Comparison of ENCODE assay signal across 8 mouse cellular contexts in genomic region chr14:25420987-25421386, GRCm38 (mm10). TPM values are rescaled to one million over a fixed set of nuclear protein-coding genes. Genes with fewer than 3 reads are reported as not detected.
A peak's percentile ranks its signal among the peaks of the same experiment; 100 is the strongest.
DNase-seq lines count a peak whose midpoint lies in the region; ATAC-seq and TF ChIP-seq lines count a peak whose summit lies in the region.

No protein-coding gene starts in this region.

- no peaks in the 10 kb centered on the region for H3K9me3 ChIP-seq in liver, embryonic 11.5 days (ENCODE audit: control insufficient read depth, low read length)
- no peaks in the 10 kb centered on the region for H3K9me3 ChIP-seq in liver, postnatal 0 days (ENCODE audit: low read length)
- H3K9me3 ChIP-seq in forebrain, embryonic 10.5 days, result no peaks in the 10 kb centered on the region
- no peaks in the 10 kb centered on the region for H3K9me3 ChIP-seq in hindbrain, embryonic 11.5 days (ENCODE audit: control insufficient read depth, low read length)
- H3K9me3 ChIP-seq in midbrain, embryonic 10.5 days (replicated peaks), result no peaks in the 10 kb centered on the region

- WGBS in liver, embryonic 11.5 days, result 94% methylated on average over 1 of the region's 1 CpGs
- WGBS in liver, postnatal 0 days (ENCODE audit: insufficient replicate concordance), result 94% methylated on average over 1 of the region's 1 CpGs
- WGBS in forebrain, embryonic 10.5 days, result 88% methylated on average over 1 of the region's 1 CpGs
- 86% methylated on average over 1 of the region's 1 CpGs for WGBS in hindbrain, embryonic 11.5 days
- 93% methylated on average over 1 of the region's 1 CpGs for WGBS in midbrain, embryonic 10.5 days

- no peaks in the 10 kb centered on the region for H3K27me3 ChIP-seq in liver, embryonic 11.5 days (replicated peaks; ENCODE audit: control insufficient read depth, insufficient read depth, low read length)
- no peaks in the 10 kb centered on the region for H3K27me3 ChIP-seq in liver, postnatal 0 days (ENCODE audit: insufficient read depth, low read length)
- H3K27me3 ChIP-seq in forebrain, embryonic 10.5 days (ENCODE audit: poor library complexity, severe bottlenecking), result peaks cover 5% of the 10 kb centered on the region
- H3K27me3 ChIP-seq in hindbrain, embryonic 11.5 days (ENCODE audit: control insufficient read depth, insufficient read depth, low read length), result no peaks in the 10 kb centered on the region
- no peaks in the 10 kb centered on the region for H3K27me3 ChIP-seq in midbrain, embryonic 10.5 days (ENCODE audit: low read depth, poor library complexity, severe bottlenecking)

- no peak for ATAC-seq in liver, embryonic 11.5 days (replicated peaks; ENCODE audit: low FRiP score)
- ATAC-seq in liver, postnatal 0 days, result no peak
- no peak for ATAC-seq in hindbrain, embryonic 11.5 days (ENCODE audit: low FRiP score)

- TF ChIP-seq EP300 in liver, postnatal 0 days (IDR thresholded peaks at IDR 0.05; ENCODE audit: low read depth), result no peak

- H3K27ac ChIP-seq in liver, embryonic 11.5 days (ENCODE audit: low read depth, low read length), result peak overlapping the region; percentile 40
- H3K27ac ChIP-seq in liver, postnatal 0 days (ENCODE audit: low read depth), result no peak overlapping the region
- peak overlapping the region; percentile 73 for H3K27ac ChIP-seq in forebrain, embryonic 10.5 days
- H3K27ac ChIP-seq in hindbrain, embryonic 11.5 days (ENCODE audit: low read depth, low read length), result peak overlapping the region; percentile 75
- peak overlapping the region; percentile 73 for H3K27ac ChIP-seq in midbrain, embryonic 10.5 days (replicated peaks)

- H3K4me1 ChIP-seq in liver, embryonic 11.5 days (replicated peaks; ENCODE audit: control insufficient read depth, insufficient read depth, low read length), result peaks cover 25% of the 10 kb centered on the region
- H3K4me1 ChIP-seq in liver, postnatal 0 days (ENCODE audit: insufficient read depth), result peaks cover 9% of the 10 kb centered on the region; the same call in 1 of the 2 replicates
- peaks cover 17% of the 10 kb centered on the region for H3K4me1 ChIP-seq in forebrain, embryonic 10.5 days
- no peaks in the 10 kb centered on the region; the same call in 1 of the 2 replicates for H3K4me1 ChIP-seq in hindbrain, embryonic 11.5 days (replicated peaks; ENCODE audit: control insufficient read depth, insufficient read depth, low read length)
- H3K4me1 ChIP-seq in midbrain, embryonic 10.5 days, result peaks cover 18% of the 10 kb centered on the region

- no peak for DNase-seq in liver, embryonic 11.5 days (ENCODE audit: low spot score)
- DNase-seq in liver, postnatal 0 days, result no peak
- DNase-seq in forebrain, embryonic 10.5 days (ENCODE audit: extremely low spot score, low spot score), result no peak
- no peak for DNase-seq in hindbrain, embryonic 11.5 days (ENCODE audit: low spot score)
- no peak for DNase-seq in midbrain, embryonic 10.5 days (ENCODE audit: low spot score)
- DNase-seq in frontal cortex, postnatal 36 days (ENCODE audit: low spot score in 2 of 2), result no peak
- no peak for DNase-seq in right cerebral cortex, postnatal 36 days (ENCODE audit: low spot score in 2 of 2)
- no peak for DNase-seq in urinary bladder, postnatal 14 days (ENCODE audit: low spot score)

- no peak overlapping the region for H3K4me2 ChIP-seq in liver, embryonic 11.5 days
- H3K4me2 ChIP-seq in liver, postnatal 0 days (ENCODE audit: low read depth, low read length), result no peak overlapping the region
- no peak overlapping the region for H3K4me2 ChIP-seq in hindbrain, embryonic 11.5 days (replicated peaks; ENCODE audit: low read depth, low read length)

- no peak overlapping the region for H3K9ac ChIP-seq in liver, embryonic 11.5 days (ENCODE audit: low read depth, low read length)
- no peak overlapping the region for H3K9ac ChIP-seq in liver, postnatal 0 days (replicated peaks)
- no peak overlapping the region; the same call in 1 of the 2 replicates for H3K9ac ChIP-seq in hindbrain, embryonic 11.5 days (ENCODE audit: low read depth, low read length)

- H3K4me3 ChIP-seq in liver, embryonic 11.5 days (ENCODE audit: low read depth, low read length), result no peak overlapping the region
- no peak overlapping the region for H3K4me3 ChIP-seq in liver, postnatal 0 days (ENCODE audit: low read depth, low read length)
- H3K4me3 ChIP-seq in forebrain, embryonic 10.5 days, result no peak overlapping the region
- no peak overlapping the region for H3K4me3 ChIP-seq in hindbrain, embryonic 11.5 days (ENCODE audit: low read depth, low read length)
- H3K4me3 ChIP-seq in midbrain, embryonic 10.5 days, result no peak overlapping the region

- no peak for TF ChIP-seq CTCF in liver, postnatal 0 days (IDR thresholded peaks at IDR 0.05; ENCODE audit: low read depth)

- no peaks in the 10 kb centered on the region for H3K36me3 ChIP-seq in liver, embryonic 11.5 days (ENCODE audit: control insufficient read depth, insufficient read depth, low read length)
- no peaks in the 10 kb centered on the region for H3K36me3 ChIP-seq in liver, postnatal 0 days (replicated peaks; ENCODE audit: insufficient read depth, low read length)
- H3K36me3 ChIP-seq in forebrain, embryonic 10.5 days (replicated peaks), result no peaks in the 10 kb centered on the region
- H3K36me3 ChIP-seq in hindbrain, embryonic 11.5 days (ENCODE audit: control insufficient read depth, insufficient read depth, low read length), result no peaks in the 10 kb centered on the region
- H3K36me3 ChIP-seq in midbrain, embryonic 10.5 days, result no peaks in the 10 kb centered on the region

RNA-seq across cellular contexts. Expression of gene Zmiz1, which starts 38.0 kb away (rescaled TPM):
- 27.5 and 31.0 TPM in 2 replicates for polyA plus RNA-seq in liver, embryonic 11.5 days (2014; fragmentation: Nextera tagmentation; extraction: Ambion mirVana)
- polyA plus RNA-seq in liver, postnatal 0 days (2015; fragmentation: Nextera tagmentation; extraction: Ambion mirVana), result 3.6 and 4.3 TPM in 2 replicates
- polyA plus RNA-seq in forebrain, embryonic 10.5 days (2016; fragmentation: Nextera tagmentation; extraction: Ambion mirVana), result 38.8 and 42.5 TPM in 2 replicates
- polyA plus RNA-seq in hindbrain, embryonic 11.5 days (2014; fragmentation: Nextera tagmentation; extraction: Ambion mirVana), result 47.5 and 57.0 TPM in 2 replicates
- polyA plus RNA-seq in midbrain, embryonic 10.5 days (2016; fragmentation: Nextera tagmentation; extraction: Ambion mirVana), result 42.2 and 55.8 TPM in 2 replicates
